Mouse (Mus musculus) lung, embryonic 15.5 days (tissue): ENCODE data around the gene Olfr1130. TPM values are rescaled to one million over a fixed set of nuclear protein-coding genes. Genes with fewer than 3 reads are reported as not detected.
"Not testable (repeated sequence)": the region's sequence is repeated elsewhere in the genome, so short reads cannot be mapped to it uniquely, and the experiment has no call there.

Source experiments
- ATAC-seq: fragments of 200-750 bp; cut with Nextera tagmentation; 2 replicates; pipeline ENCODE4 v1.8.0; 2017; ENCODE audit warnings: moderate number of reproducible peaks, borderline replicate concordance; ENCODE audit not compliant: low FRiP score, low TSS enrichment; ENCODE audit errors: extremely low read depth
- H3K27ac ChIP-seq: fragments of 300-500 bp; sonication (generic); 2 replicates; pipeline ENCODE4 v1.5.1; 2015; ENCODE audit warnings: moderate library complexity, mild to moderate bottlenecking, inconsistent platforms
- H3K27me3 ChIP-seq: fragments of 300-500 bp; sonication (generic); 2 replicates; pipeline ENCODE4 v1.6.1; 2015; ENCODE audit warnings: inconsistent platforms
- H3K36me3 ChIP-seq: fragments of 300-500 bp; sonication (generic); 2 replicates; pipeline ENCODE4 v1.6.1; 2015; ENCODE audit warnings: inconsistent platforms
- H3K4me1 ChIP-seq: fragments of 300-500 bp; sonication (generic); 2 replicates; pipeline ENCODE4 v1.6.1; 2015; ENCODE audit warnings: inconsistent platforms
- H3K4me2 ChIP-seq: fragments of 300-500 bp; sonication (generic); 2 replicates; pipeline ENCODE4 v1.6.1; 2015; ENCODE audit warnings: inconsistent platforms, mild to moderate bottlenecking, moderate library complexity
- H3K4me3 ChIP-seq: fragments of 300-500 bp; sonication (generic); 2 replicates; pipeline ENCODE4 v1.5.1; 2015; ENCODE audit warnings: mild to moderate bottlenecking, inconsistent platforms
- H3K9ac ChIP-seq: fragments of 300-500 bp; sonication (generic); 2 replicates; pipeline ENCODE4 v1.6.1; 2015; ENCODE audit warnings: inconsistent platforms
- H3K9me3 ChIP-seq: fragments of 300-500 bp; sonication (generic); 2 replicates; pipeline ENCODE4 v1.6.1; 2016; ENCODE audit warnings: inconsistent platforms
- WGBS: fragments of 180-500 bp; shearing (Covaris S2); methylation state at CpG from one replicate; pipeline ENCODE4 v1.1.7; 2015; 5-methylcytosine and 5-hydroxymethylcytosine counted together
- polyA plus RNA-seq: library from polyadenylated mRNA; unstranded; fragments of >200 nt; fragmentation: Nextera tagmentation; extraction: Ambion mirVana; gene quantifications from 2 replicates; pipeline ENCODE4 v1.2.1, GENCODE M21; 2015

Gene Olfr1130
- not detected in 2 replicates for polyA plus RNA-seq

DNA sequence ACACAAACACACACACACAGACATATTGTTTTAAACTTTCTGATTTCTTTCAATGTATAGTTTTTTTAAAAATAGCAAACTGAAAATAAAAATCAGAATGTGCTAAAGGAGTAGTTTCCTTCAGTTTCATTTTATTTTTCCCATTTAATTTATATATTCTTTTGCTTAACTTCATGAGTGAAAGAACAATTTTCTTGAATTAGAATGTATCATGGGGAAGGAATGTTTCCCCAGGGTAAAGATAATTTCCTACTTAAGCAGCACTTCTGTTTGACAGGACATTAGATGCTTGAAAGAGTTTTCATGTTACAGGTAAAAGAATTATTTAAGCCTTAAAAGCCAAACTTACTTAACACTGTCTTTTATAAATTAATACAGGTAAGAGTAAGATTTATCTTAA, at the start of gene Olfr1130:
Olfr1130 (plus strand) TSS at position 301 of the 400 bp plus-strand sequence.
- H3K9ac ChIP-seq, H3K4me3 ChIP-seq, ATAC-seq: not testable (repeated sequence)

DNA sequence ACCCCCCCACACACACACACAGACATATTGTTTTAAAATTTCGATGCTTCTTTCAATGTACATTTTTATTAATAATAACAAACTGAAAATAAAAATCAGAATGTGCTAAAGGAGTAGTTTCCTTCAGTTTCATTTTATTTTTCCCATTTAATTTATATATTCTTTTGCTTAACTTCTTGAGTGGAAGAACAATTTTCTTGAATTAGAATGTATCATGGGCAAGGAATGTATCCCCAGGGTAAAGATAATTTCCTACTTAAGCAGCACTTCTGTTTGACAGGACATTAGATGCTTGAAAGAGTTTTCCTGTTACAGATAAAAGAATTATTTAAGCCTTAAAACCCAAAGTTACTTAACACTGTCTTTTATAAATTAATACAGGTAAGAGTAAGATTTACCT, 32.4 kb upstream of the Olfr1130 start, which contains the start of gene Olfr1129:
Olfr1129 (plus strand) TSS at position 301 of the 400 bp plus-strand sequence.
- H3K9me3 ChIP-seq, H3K4me2 ChIP-seq, H3K4me1 ChIP-seq, H3K9ac ChIP-seq, H3K27ac ChIP-seq, H3K36me3 ChIP-seq, ATAC-seq, H3K27me3 ChIP-seq, H3K4me3 ChIP-seq: not testable (repeated sequence)
- WGBS: 60% methylated on average over 1 of the region's 1 CpGs

More for the DNA sequence above, at the start of gene Olfr1130:
- not testable (repeated sequence) for H3K4me2 ChIP-seq, H3K36me3 ChIP-seq, H3K9me3 ChIP-seq, H3K4me1 ChIP-seq, H3K27ac ChIP-seq, H3K27me3 ChIP-seq

DNA sequence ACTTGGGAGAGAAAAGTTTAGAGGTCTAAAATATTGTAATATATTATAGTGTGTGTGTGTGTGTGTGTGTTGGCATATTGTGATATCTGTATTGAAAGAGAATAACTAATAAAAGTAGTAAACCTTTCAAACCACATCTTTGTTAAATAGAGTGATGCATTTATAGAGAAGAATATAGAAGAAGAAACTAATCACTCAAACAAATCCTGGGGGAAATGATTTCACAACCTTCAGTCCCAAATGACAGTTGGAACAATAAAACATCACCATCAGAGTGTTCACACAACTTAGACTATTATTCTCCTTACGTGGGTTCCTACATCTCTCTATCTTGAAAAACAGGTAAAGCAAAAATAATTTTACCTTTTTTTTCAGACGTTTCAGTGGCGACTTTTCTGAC, 20.8 kb downstream of the Olfr1130 start, which contains the start of gene Olfr1131:
Olfr1131 (plus strand) TSS at position 301 of the 400 bp plus-strand sequence.
- Histone ChIP-seq H3K27me3 (no peaks in the 10 kb centered on the region), H3K4me1 (no peaks in the 10 kb centered on the region), H3K9ac (no peak within 1 kb of the TSS), H3K27ac (no peak within 1 kb of the TSS), H3K9me3 (no peaks in the 10 kb centered on the region), H3K4me2 (no peak within 1 kb of the TSS), H3K4me3 (no peak within 1 kb of the TSS), H3K36me3 (no peaks in the 10 kb centered on the region)
- 65% methylated on average over 3 of the region's 3 CpGs for WGBS
- no peak for ATAC-seq

DNA sequence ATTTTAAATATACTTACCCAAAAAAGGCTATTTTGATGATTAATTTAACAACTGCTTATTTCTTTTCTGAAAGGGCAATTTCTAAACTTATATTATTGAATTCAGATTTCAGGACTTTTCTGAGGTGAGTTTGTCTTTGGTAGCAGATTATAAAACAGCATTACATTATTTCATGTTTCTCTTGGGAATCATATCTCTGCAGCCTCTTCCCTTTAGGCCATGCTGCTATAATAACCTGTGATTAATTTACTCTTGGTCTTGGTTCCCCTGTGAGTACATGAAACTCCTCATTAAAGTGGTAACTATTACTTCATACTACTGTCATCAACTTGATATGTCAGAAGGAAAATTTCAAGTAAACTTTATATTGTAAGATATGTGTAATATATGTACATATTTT, 31.4 kb downstream of the Olfr1130 start, which contains the start of gene Olfr1132:
Olfr1132 (minus strand) TSS at position 101 of the 400 bp plus-strand sequence.
- Histone ChIP-seq H3K4me2 (no peak within 1 kb of the TSS), H3K36me3 (no peaks in the 10 kb centered on the region), H3K4me1 (no peaks in the 10 kb centered on the region), H3K4me3 (no peak within 1 kb of the TSS), H3K27ac (no peak within 1 kb of the TSS), H3K9ac (no peak within 1 kb of the TSS), H3K9me3 (no peaks in the 10 kb centered on the region), H3K27me3 (no peaks in the 10 kb centered on the region)
- no peak for ATAC-seq

DNA sequence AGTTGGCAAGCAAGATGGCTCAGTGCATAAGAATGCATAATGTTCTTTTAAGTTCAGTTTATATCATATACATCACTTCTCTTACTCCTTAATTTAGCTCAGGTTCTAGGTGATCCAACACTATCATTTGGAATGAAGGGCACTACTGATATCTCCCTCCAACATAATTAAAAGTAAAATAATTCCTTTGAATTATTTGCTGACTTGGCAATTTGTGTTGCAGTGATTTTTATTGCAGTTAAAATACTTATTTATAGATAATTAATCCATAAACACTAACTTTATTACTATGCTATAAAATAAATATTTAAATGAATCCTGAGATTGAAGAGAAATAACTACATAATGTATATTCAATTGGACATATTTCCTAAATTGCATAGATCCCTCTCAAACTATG, 36.4 kb downstream of the Olfr1130 start:
- ATAC-seq: no peak
- Histone ChIP-seq H3K27me3 (no peaks in the 10 kb centered on the region), H3K36me3 (no peaks in the 10 kb centered on the region), H3K9ac (no peak overlapping the region), H3K9me3 (no peaks in the 10 kb centered on the region), H3K4me3 (no peak overlapping the region), H3K27ac (no peak overlapping the region), H3K4me1 (no peaks in the 10 kb centered on the region), H3K4me2 (no peak overlapping the region)

DNA sequence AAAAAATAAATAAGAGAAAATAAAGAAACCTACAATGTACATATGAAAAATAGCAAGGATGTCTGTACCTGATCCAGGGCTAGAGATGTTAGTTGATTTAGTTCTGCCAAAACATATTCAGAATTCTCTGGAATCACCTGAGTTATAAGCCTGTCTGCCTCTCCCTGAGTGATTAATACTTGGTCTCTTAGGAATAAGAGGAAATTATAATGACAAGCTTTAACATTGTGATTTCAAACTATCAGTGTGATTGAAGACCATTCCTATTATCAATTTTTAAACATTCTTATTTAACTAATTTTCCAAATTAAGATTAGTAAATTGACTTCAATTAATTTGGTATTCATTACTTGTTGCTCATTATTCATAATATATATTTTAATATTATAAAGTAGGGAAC, 41.3 kb downstream of the Olfr1130 start, which contains the start of gene Olfr1133:
Olfr1133 (minus strand) TSS at position 101 of the 400 bp plus-strand sequence.
- Histone ChIP-seq H3K36me3 (no peaks in the 10 kb centered on the region), H3K9ac (no peak within 1 kb of the TSS), H3K4me3 (no peak within 1 kb of the TSS), H3K4me1 (no peaks in the 10 kb centered on the region), H3K4me2 (no peak within 1 kb of the TSS), H3K27me3 (no peaks in the 10 kb centered on the region), H3K9me3 (no peaks in the 10 kb centered on the region), H3K27ac (no peak within 1 kb of the TSS)
- no peak for ATAC-seq

DNA sequence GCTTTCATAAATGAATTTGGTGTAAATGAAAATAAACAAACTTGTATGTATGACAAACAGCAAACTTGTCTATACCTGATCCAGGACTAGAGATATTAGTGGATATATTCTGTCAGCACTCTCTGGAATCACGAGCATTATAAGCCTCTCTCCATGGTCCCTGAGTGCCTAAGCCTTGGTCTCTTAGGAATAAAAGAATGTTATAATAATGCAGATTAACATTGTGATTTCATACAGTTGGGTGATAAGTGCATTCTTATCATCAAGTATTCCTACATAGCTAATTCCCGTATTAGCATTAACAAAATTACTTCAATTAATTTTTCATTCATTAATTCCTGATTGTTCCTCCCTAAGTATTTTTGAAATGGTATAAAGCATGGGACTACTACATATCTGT, 52.3 kb downstream of the Olfr1130 start, which contains the start of gene Olfr1134:
Olfr1134 (minus strand) TSS at position 101 of the 400 bp plus-strand sequence.
- no peak for ATAC-seq
- no peak within 1 kb of the TSS for H3K27ac ChIP-seq

More for the DNA sequence above, 52.3 kb downstream of the Olfr1130 start, which contains the start of gene Olfr1134:
- Histone ChIP-seq H3K9me3 (no peaks in the 10 kb centered on the region), H3K9ac (no peak within 1 kb of the TSS), H3K4me2 (no peak within 1 kb of the TSS), H3K27me3 (no peaks in the 10 kb centered on the region), H3K4me1 (no peaks in the 10 kb centered on the region), H3K36me3 (no peaks in the 10 kb centered on the region), H3K4me3 (no peak within 1 kb of the TSS)
- WGBS: 84% methylated on average over 2 of the region's 2 CpGs

Other genes starting within 250 kb of the Olfr1130 start
- not detected in 2 replicates for gene Olfr1121, start 236.3 kb upstream of the Olfr1130 start, polyA plus RNA-seq
- not detected in 2 replicates for gene Olfr1122, start 220.4 kb upstream of the Olfr1130 start, polyA plus RNA-seq
- gene Olfr1123, start 189.6 kb upstream of the Olfr1130 start, polyA plus RNA-seq: not detected in 2 replicates
- gene Olfr1124, start 175.9 kb upstream of the Olfr1130 start, polyA plus RNA-seq: 0.07 and 0.09 TPM in 2 replicates
- gene Olfr1126, start 152.2 kb upstream of the Olfr1130 start, polyA plus RNA-seq: not detected in 2 replicates
- not detected in 2 replicates for gene Pramel7, start 109.1 kb upstream of the Olfr1130 start, polyA plus RNA-seq
- gene Pramel6, start 99.6 kb upstream of the Olfr1130 start, polyA plus RNA-seq: not detected in 2 replicates
- gene Olfr153, start 74.4 kb upstream of the Olfr1130 start, polyA plus RNA-seq: not detected in 2 replicates
- not detected in 2 replicates for gene Olfr1128, start 60.7 kb upstream of the Olfr1130 start, polyA plus RNA-seq
- not detected in 2 replicates for gene Olfr1129, start 32.3 kb upstream of the Olfr1130 start, polyA plus RNA-seq
- not detected in 2 replicates for gene Olfr1131, start 20.9 kb downstream of the Olfr1130 start, polyA plus RNA-seq
- gene Olfr1132, start 31.3 kb downstream of the Olfr1130 start, polyA plus RNA-seq: not detected in 2 replicates
- gene Olfr1133, start 41.2 kb downstream of the Olfr1130 start, polyA plus RNA-seq: not detected in 2 replicates
- not detected in 2 replicates for gene Olfr1134, start 52.2 kb downstream of the Olfr1130 start, polyA plus RNA-seq
- gene Olfr1135, start 67.5 kb downstream of the Olfr1130 start, polyA plus RNA-seq: not detected in 2 replicates
- gene Olfr1136, start 87.7 kb downstream of the Olfr1130 start, polyA plus RNA-seq: not detected in 2 replicates
- gene Olfr1137, start 107.0 kb downstream of the Olfr1130 start, polyA plus RNA-seq: not detected in 2 replicates
- gene Olfr1138, start 133.8 kb downstream of the Olfr1130 start, polyA plus RNA-seq: not detected in 2 replicates
- not detected in 2 replicates for gene Olfr1140, start 137.5 kb downstream of the Olfr1130 start, polyA plus RNA-seq
- not detected in 2 replicates for gene Olfr1141, start 147.8 kb downstream of the Olfr1130 start, polyA plus RNA-seq
- not detected in 2 replicates for gene Olfr152, start 173.3 kb downstream of the Olfr1130 start, polyA plus RNA-seq
- not detected in 2 replicates for gene Olfr1143, start 194.4 kb downstream of the Olfr1130 start, polyA plus RNA-seq
- gene Olfr1145, start 203.6 kb downstream of the Olfr1130 start, polyA plus RNA-seq: not detected in 2 replicates
- gene Olfr1148, start 224.3 kb downstream of the Olfr1130 start, polyA plus RNA-seq: not detected in 2 replicates
- not detected in 2 replicates for gene Olfr1150-ps1, start 237.8 kb downstream of the Olfr1130 start, polyA plus RNA-seq
- gene Olfr1151, start 249.7 kb downstream of the Olfr1130 start, polyA plus RNA-seq: not detected in 2 replicates